Mouse (Mus musculus) right cerebral cortex, postnatal 25 days (tissue): ENCODE results near the gene Tacr3.

Experiments
- DNase-seq: peaks from one replicate; pipeline ENCODE4 v3.0.0; 2022

Tacr3 gene

DNA sequence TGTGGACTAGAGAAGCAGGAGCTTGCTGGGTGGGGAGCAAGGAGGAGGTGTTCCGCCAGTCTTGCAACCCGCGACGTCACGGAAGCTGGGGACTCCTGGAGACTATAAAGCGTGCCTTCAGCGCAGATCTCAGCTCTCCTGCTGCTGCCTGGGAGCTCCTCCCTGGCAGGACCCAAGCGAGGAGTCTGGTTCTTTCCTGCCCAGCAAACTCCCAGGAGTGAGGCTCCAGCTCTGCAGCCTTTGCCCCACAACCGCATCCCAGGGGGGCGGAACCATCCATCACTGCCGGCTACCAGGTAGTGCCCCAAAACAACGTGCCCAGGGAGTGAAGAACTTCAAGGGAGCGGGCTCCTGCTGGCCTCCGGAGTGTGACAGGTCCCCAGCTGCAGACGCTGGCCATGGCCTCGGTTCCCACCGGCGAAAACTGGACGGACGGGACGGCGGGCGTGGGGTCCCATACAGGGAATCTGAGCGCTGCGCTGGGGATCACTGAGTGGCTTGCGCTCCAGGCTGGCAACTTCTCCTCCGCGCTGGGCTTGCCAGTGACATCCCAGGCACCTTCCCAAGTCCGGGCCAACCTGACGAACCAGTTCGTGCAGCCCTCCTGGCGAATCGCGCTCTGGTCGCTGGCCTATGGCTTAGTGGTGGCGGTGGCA is at the start of gene Tacr3:
Tacr3 (plus strand) TSS at position 133 of the 656 bp plus-strand sequence.
- DNase-seq = peak; percentile 13

DNA sequence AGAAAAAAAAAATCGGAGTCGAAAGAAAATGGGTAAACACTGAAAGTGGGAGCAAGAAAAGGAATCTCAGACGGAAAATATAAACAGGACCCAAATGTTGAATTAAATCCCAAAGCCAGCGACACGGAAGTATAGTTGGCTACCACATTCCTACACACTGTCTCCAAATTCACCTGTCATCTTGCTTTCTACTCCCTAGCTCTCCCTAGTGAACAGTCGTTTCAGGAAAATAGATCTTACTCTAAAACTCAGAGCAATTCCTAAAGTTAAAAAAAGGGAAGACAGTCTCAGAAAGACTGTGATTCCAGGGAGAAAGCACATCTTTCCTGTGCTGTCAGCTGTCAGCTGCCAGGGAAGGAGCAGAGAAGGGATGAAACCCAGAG is 324 bp upstream of the Tacr3 start:
- DNase-seq = no peak

- peak; percentile 14 for DNase-seq
These were observed 719 bp downstream of the Tacr3 start for GRCm38 (mm10) chr3:134829531-134829921.

DNA sequence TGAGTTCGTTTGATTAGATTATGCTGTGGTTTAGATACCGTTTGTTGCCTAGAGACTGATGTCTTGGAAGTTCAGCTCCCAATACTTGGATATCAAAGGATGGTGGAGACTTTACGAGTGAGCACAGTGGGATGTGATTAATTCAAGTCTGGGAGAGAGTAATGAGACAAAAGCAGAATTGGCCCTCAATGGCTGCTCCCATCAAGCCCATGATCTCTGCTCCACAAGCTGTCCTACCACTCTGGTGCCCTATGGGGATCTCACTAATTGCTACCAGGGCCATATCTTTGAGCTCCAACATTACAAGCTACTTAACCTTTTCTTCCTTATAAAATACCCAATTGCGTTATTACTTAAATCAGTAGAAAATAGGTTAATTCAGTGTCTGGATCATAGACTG is 22.5 kb downstream of the Tacr3 start:
- no peak for DNase-seq

GRCm38 (mm10) chr3:134877701-134878100 is 48.9 kb downstream of the Tacr3 start:
- no peak for DNase-seq

- DNase-seq = no peak
These were observed 67.0 kb downstream of the Tacr3 start for GRCm38 (mm10) chr3:134895831-134896230.

- DNase-seq = no peak
These were observed 80.1 kb downstream of the Tacr3 start for GRCm38 (mm10) chr3:134908890-134909289.

DNA sequence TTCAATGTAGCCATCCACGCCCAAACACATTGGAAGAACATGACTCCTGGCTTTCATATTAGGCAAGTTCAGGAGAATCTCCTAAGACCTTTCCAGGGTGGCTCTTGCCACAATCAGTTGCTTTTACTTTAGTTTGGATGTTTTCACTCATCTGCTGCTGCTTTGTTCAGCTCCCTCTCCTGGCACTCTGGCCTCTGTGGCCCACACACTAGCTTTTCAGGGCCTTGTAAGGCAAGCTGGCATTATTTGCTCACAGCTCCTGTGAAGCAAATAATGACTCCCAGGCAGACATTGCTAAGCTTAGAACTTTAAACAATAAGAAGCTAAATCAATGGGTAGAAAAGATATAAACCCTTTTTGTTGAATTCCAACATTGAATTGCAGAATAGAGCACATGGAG is 105.9 kb downstream of the Tacr3 start:
- no peak for DNase-seq

GRCm38 (mm10) chr3:134935461-134935860 is 106.7 kb downstream of the Tacr3 start:
- no peak for DNase-seq

DNA sequence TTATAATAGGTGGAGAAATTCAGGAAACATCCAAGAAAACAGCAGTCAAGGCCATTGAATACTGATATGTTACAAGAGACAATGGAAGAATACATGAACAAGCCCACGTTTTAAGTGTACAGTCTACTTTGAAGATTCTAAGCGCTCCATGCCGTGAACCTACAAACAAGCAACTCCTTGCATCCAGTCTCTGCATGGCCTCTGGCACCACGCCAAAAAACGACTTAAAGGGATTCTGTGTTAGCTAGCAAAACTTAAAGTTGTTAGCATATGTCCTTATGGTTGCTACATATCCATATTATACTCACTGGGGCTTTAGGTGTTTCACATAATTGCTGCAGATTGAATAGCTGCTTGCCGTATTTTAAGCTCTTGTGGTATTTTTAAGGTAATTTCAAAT is 134.7 kb downstream of the Tacr3 start:
- no peak for DNase-seq

DNA sequence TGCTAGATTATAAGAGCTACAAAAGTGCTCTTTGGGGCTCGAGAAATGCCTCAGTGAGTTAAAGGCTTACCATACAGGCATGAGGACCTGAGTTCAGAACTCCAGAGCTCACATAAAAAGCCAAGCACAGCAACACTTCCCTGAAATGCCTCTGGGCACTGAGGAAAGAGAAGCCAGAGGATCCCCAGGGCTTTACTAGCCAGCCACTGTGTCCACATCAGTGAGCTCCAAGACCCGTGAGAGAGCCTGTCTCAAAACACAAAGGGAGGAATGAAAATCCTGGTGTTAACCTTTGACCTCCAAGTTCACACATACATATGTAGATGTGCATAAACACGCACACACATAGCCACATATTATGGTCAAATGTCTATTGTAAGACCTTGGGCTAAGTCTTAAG is 150.1 kb downstream of the Tacr3 start:
- DNase-seq = no peak

DNA sequence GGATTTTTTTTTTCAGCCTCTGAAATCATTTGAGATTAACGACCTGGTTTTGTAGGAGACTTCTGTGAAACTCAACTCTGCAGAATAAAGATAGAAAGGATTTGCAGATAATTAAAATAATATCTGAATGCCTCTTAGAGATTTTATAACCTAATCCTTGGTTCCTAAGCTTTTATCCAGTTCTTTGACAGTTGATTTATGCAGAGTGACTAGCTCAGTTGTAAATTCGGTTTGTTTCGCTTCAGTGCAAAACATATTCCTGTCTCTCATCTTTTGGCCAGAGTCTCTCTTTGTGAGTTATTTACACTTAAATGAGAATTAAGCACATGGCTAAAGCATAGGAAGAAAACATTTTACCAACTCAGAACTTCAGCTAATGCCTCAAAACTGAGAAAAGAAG is 151.3 kb downstream of the Tacr3 start:
- DNase-seq = no peak
